Mouse (Mus musculus) liver, postnatal 0 days (tissue): ENCODE data around the gene Tcf23.

Source experiments
- CTCF ChIP-seq: sonication (generic); IDR thresholded peaks from 2 replicates; pipeline ENCODE4 v1.5.1; 2016; ENCODE audit warnings: antibody characterized with exemption, low read depth
- EP300 ChIP-seq: IDR thresholded peaks from 2 replicates; pipeline ENCODE4 v1.6.1; 2016; ENCODE audit warnings: antibody characterized with exemption, low read depth, mild to moderate bottlenecking

GRCm38 (mm10) chr5:30918691-30919090, 49.8 kb upstream of the Tcf23 start:
- TF ChIP-seq CTCF, result no peak
- TF ChIP-seq EP300, result no peak
